Comparison of ENCODE assay signal across 13 mouse cellular contexts in genomic region chr6:99985322-99985721, GRCm38 (mm10).
DNase-seq lines count a peak whose midpoint lies in the region; ATAC-seq lines count a peak whose summit lies in the region.
"Had no signal": no experiment of that assay in that cellular context is flagged by ENCODE, and none has a peak within 500 bp of the region (broad histone marks: within the 10 kb centered on the region; RNA-seq: fewer than 3 reads in every experiment).

No protein-coding gene starts in this region.

- WGBS in forebrain, embryonic 13.5 days, result 31% methylated on average over 5 of the region's 5 CpGs
- 35% methylated on average over 5 of the region's 5 CpGs for WGBS in forebrain, embryonic 12.5 days
- WGBS in kidney, embryonic 15.5 days, result 44% methylated on average over 5 of the region's 5 CpGs
- WGBS in midbrain, embryonic 15.5 days, result 24% methylated on average over 5 of the region's 5 CpGs

- no peaks in the 10 kb centered on the region for H3K36me3 ChIP-seq in forebrain, embryonic 13.5 days (ENCODE audit: poor library complexity, severe bottlenecking)
- H3K36me3 ChIP-seq in forebrain, embryonic 12.5 days (replicated peaks), result no peaks in the 10 kb centered on the region
- H3K36me3 ChIP-seq in kidney, embryonic 15.5 days, result no peaks in the 10 kb centered on the region
- H3K36me3 ChIP-seq in midbrain, embryonic 15.5 days (replicated peaks), result no peaks in the 10 kb centered on the region

- H3K27me3 ChIP-seq in forebrain, embryonic 13.5 days, result peaks cover 43% of the 10 kb centered on the region
- H3K27me3 ChIP-seq in forebrain, embryonic 12.5 days, result peaks cover 58% of the 10 kb centered on the region
- peaks cover 32% of the 10 kb centered on the region for H3K27me3 ChIP-seq in kidney, embryonic 15.5 days
- H3K27me3 ChIP-seq in midbrain, embryonic 15.5 days (replicated peaks), result peaks cover 25% of the 10 kb centered on the region

- no peak overlapping the region for H3K4me3 ChIP-seq in forebrain, embryonic 13.5 days
- H3K4me3 ChIP-seq in forebrain, embryonic 12.5 days (replicated peaks), result no peak overlapping the region
- no peak overlapping the region for H3K4me3 ChIP-seq in kidney, embryonic 15.5 days (replicated peaks)
- H3K4me3 ChIP-seq in midbrain, embryonic 15.5 days, result no peak overlapping the region

- no peaks in the 10 kb centered on the region for H3K9me3 ChIP-seq in forebrain, embryonic 13.5 days (replicated peaks)
- no peaks in the 10 kb centered on the region for H3K9me3 ChIP-seq in forebrain, embryonic 12.5 days
- H3K9me3 ChIP-seq in kidney, embryonic 15.5 days (replicated peaks), result no peaks in the 10 kb centered on the region
- H3K9me3 ChIP-seq in midbrain, embryonic 15.5 days, result no peaks in the 10 kb centered on the region

- peak overlapping the region; percentile 44; the same call in 1 of the 2 replicates for H3K27ac ChIP-seq in forebrain, embryonic 13.5 days
- no peak overlapping the region for H3K27ac ChIP-seq in forebrain, embryonic 12.5 days
- H3K27ac ChIP-seq in kidney, embryonic 15.5 days, result 0 out of 2 replicates have a peak overlapping the region, but pooled peaks have one; percentile 18
- H3K27ac ChIP-seq in midbrain, embryonic 15.5 days, result peak overlapping the region; percentile 53; the same call in 1 of the 2 replicates

- no peak overlapping the region for H3K9ac ChIP-seq in forebrain, embryonic 13.5 days
- no peak overlapping the region for H3K9ac ChIP-seq in forebrain, embryonic 12.5 days
- no peak overlapping the region for H3K9ac ChIP-seq in kidney, embryonic 15.5 days
- no peak overlapping the region for H3K9ac ChIP-seq in midbrain, embryonic 15.5 days

- no peak for DNase-seq in kidney, postnatal 14 days
- peak; percentile 39 for DNase-seq in T-cell, adult 2 months (ENCODE audit: low spot score)
- no peak for DNase-seq in adipocyte (ENCODE audit: low spot score)
- DNase-seq: adrenal gland, postnatal 10 days; cerebellum, adult 11 months; heart, postnatal 14 days; kidney, adult 2 months; lung, postnatal 14 days had no signal

- peak overlapping the region; percentile 16; the same call in 1 of the 2 replicates for H3K4me2 ChIP-seq in forebrain, embryonic 13.5 days
- H3K4me2 ChIP-seq in forebrain, embryonic 12.5 days, result no peak overlapping the region
- no peak overlapping the region for H3K4me2 ChIP-seq in kidney, embryonic 15.5 days
- H3K4me2 ChIP-seq in midbrain, embryonic 15.5 days, result 0 out of 2 replicates have a peak overlapping the region, but pooled peaks have one; percentile 18

- ATAC-seq in forebrain, embryonic 13.5 days, result no peak
- ATAC-seq in forebrain, embryonic 12.5 days (ENCODE audit: low FRiP score), result no peak
- ATAC-seq in kidney, embryonic 15.5 days (replicated peaks; ENCODE audit: low FRiP score), result no peak
- no peak for ATAC-seq in midbrain, embryonic 15.5 days (replicated peaks)
- ATAC-seq in erythroblast, adult 5-6 weeks (replicated peaks; ENCODE audit: low FRiP score, poor library complexity, severe bottlenecking), result no peak

- peaks cover 16% of the 10 kb centered on the region for H3K4me1 ChIP-seq in forebrain, embryonic 13.5 days
- H3K4me1 ChIP-seq in forebrain, embryonic 12.5 days, result peaks cover 18% of the 10 kb centered on the region
- peaks cover 18% of the 10 kb centered on the region for H3K4me1 ChIP-seq in kidney, embryonic 15.5 days
- H3K4me1 ChIP-seq in midbrain, embryonic 15.5 days, result peaks cover 14% of the 10 kb centered on the region

Comparison
In these comparisons a context has a peak if more than half of its experiments do, and no peak if none do; other contexts are left out.
1. H3K4me2 ChIP-seq: peak in forebrain, embryonic 13.5 days (single experiment) and midbrain, embryonic 15.5 days (single experiment); none in forebrain, embryonic 12.5 days (single experiment) and kidney, embryonic 15.5 days (single experiment).